Mouse (Mus musculus): ENCODE results near the gene Cp. TPM values are rescaled to one million over a fixed set of nuclear protein-coding genes. Genes with fewer than 3 reads are reported as not detected.

The Cp gene
- polyA plus RNA-seq, 1 experiment from 2014 or later = 7.2 TPM

DNA sequence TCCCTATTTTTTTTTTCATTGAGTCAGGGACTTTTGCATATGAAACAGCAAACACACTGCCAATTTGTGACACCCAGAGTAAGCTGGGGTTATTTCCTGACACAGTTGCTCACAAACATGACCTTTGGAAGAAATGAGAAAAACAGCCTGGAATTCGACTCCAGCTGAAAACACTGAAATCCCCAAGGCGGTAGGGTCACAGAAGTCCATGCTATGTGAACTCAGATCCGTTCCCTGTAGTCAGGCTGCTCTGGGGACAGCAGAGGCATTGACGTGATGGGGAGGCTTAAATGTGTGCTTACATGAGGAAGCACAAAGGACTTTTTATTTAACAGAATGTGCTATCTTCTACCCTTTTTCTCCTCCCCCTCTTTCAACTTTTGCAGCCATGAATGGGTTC is 21.6 kb downstream of the Cp start:
- Histone ChIP-seq H3K27me3 (ENCODE audit: low read depth, poor library complexity, severe bottlenecking) (no peaks in the 10 kb centered on the region), H3K9me3 (replicated peaks) (no peaks in the 10 kb centered on the region), H3K4me3 (no peak overlapping the region), H3K4me1 (no peaks in the 10 kb centered on the region), H3K27ac (replicated peaks) (no peak overlapping the region), H3K36me3 (no peaks in the 10 kb centered on the region)
- 55% methylated on average over 4 of the region's 4 CpGs for WGBS
- DNase-seq (ENCODE audit: low spot score) = no peak

GRCm38 (mm10) chr3:19981156-19981555 is 24.3 kb downstream of the Cp start:
- DNase-seq (ENCODE audit: low spot score) = no peak
- WGBS = 88% methylated on average over 2 of the region's 2 CpGs
- no peaks in the 10 kb centered on the region for H3K27me3 ChIP-seq (ENCODE audit: low read depth, poor library complexity, severe bottlenecking)

GRCm38 (mm10) chr3:19982846-19983245 is 26.0 kb downstream of the Cp start:
- Histone ChIP-seq H3K4me1 (no peaks in the 10 kb centered on the region), H3K27me3 (ENCODE audit: low read depth, poor library complexity, severe bottlenecking) (no peaks in the 10 kb centered on the region), H3K27ac (replicated peaks) (no peak overlapping the region), H3K36me3 (no peaks in the 10 kb centered on the region), H3K9me3 (replicated peaks) (no peaks in the 10 kb centered on the region), H3K4me3 (no peak overlapping the region)
- DNase-seq (ENCODE audit: low spot score) = no peak

More at GRCm38 (mm10) chr3:19981156-19981555, 24.3 kb downstream of the Cp start:
- H3K4me1 ChIP-seq = no peaks in the 10 kb centered on the region
- H3K9me3 ChIP-seq (replicated peaks) = no peaks in the 10 kb centered on the region
- no peak overlapping the region for H3K4me3 ChIP-seq
- H3K36me3 ChIP-seq = no peaks in the 10 kb centered on the region
- H3K27ac ChIP-seq (replicated peaks) = no peak overlapping the region

GRCm38 (mm10) chr3:19986123-19986522 is 29.3 kb downstream of the Cp start:
- 20% methylated on average over 3 of the region's 3 CpGs for WGBS
- H3K36me3 ChIP-seq = no peaks in the 10 kb centered on the region
- H3K4me3 ChIP-seq = no peak overlapping the region
- no peak overlapping the region for H3K27ac ChIP-seq (replicated peaks)
- no peaks in the 10 kb centered on the region for H3K4me1 ChIP-seq
- H3K27me3 ChIP-seq (ENCODE audit: low read depth, poor library complexity, severe bottlenecking) = no peaks in the 10 kb centered on the region
- DNase-seq (ENCODE audit: low spot score) = no peak
- no peaks in the 10 kb centered on the region for H3K9me3 ChIP-seq (replicated peaks)

DNA sequence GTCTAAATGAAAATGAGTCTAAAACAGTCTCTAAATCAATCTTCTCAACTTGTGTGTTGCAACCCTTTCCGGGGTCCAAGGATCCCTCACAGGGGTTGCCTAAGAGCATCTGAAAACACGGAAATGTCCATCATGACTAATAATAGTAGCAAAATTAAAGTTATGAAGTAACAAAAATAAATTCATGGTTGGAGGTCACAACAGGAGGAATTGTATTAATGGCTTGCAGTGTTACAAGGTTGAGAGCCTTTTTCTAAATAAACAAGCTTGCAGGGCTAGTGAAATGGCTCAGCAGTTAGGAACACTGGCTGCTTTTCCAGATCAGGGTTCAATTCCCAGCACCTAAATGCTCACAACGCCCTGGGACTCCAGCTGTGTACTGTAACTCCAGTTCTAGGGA is 33.2 kb downstream of the Cp start:
- no peak for DNase-seq (ENCODE audit: low spot score)
- no peaks in the 10 kb centered on the region for H3K9me3 ChIP-seq (replicated peaks)
- H3K4me3 ChIP-seq = no peak overlapping the region
- H3K36me3 ChIP-seq = 0 out of 2 replicates have a peak, but pooled peaks cover under 1% of the 10 kb centered on the region
- H3K27me3 ChIP-seq (ENCODE audit: low read depth, poor library complexity, severe bottlenecking) = no peaks in the 10 kb centered on the region
- whole genome bisulfite sequencing = 86% methylated on average over 3 of the region's 3 CpGs
- no peaks in the 10 kb centered on the region for H3K4me1 ChIP-seq
- no peak overlapping the region for H3K27ac ChIP-seq (replicated peaks)

DNA sequence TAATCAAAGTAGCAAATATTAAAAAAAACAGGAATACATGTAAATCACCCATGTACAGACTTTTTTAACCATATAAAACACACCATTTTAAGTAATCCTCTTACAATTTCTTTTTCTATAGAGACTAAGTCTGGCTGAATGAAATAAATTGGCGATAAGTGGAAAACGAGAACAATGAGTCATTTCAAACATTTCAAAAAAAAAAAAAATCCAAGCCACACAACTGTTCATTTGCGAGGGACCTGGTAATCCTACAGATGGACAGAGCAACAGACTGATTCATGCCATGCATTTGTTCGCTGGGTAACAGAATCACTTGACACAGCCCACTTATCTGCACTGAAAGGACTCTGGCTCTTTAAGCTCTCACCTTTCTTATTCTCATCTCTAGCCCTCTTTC is 35.5 kb downstream of the Cp start:
- DNase-seq (ENCODE audit: low spot score) = no peak
- WGBS = 81% methylated on average over 4 of the region's 4 CpGs
- Histone ChIP-seq H3K9me3 (replicated peaks) (no peaks in the 10 kb centered on the region), H3K27ac (replicated peaks) (no peak overlapping the region), H3K4me3 (no peak overlapping the region), H3K4me1 (no peaks in the 10 kb centered on the region), H3K27me3 (ENCODE audit: low read depth, poor library complexity, severe bottlenecking) (no peaks in the 10 kb centered on the region), H3K36me3 (peaks cover 12% of the 10 kb centered on the region)

DNA sequence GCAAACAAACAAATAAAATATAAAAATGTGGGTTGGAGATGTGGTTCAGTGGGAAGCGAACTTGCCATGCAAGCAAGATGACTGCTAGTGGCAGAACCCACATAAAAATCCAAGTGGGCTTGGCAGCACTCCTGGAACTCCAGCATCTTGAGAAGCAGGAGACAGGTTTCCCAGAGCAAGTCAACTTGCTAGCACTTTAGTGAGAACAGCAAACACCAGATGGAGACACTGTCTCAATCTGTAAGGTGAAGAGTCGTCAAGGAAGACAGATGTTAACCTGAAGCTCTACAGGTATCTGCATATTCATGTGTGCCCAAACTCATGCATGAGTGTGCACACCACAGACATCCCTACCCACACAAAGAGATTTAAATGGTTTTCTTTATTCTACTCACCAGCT is 42.7 kb downstream of the Cp start:
- 89% methylated on average over 2 of the region's 2 CpGs for WGBS
- Histone ChIP-seq H3K9me3 (replicated peaks) (no peaks in the 10 kb centered on the region), H3K4me1 (no peaks in the 10 kb centered on the region), H3K4me3 (no peak overlapping the region), H3K27ac (replicated peaks) (no peak overlapping the region), H3K27me3 (ENCODE audit: low read depth, poor library complexity, severe bottlenecking) (no peaks in the 10 kb centered on the region), H3K36me3 (peaks cover 47% of the 10 kb centered on the region)
- no peak for DNase-seq (ENCODE audit: low spot score)

- Histone ChIP-seq H3K27ac (replicated peaks) (no peak overlapping the region), H3K9me3 (replicated peaks) (no peaks in the 10 kb centered on the region), H3K4me3 (no peak overlapping the region), H3K27me3 (ENCODE audit: low read depth, poor library complexity, severe bottlenecking) (no peaks in the 10 kb centered on the region), H3K4me1 (no peaks in the 10 kb centered on the region), H3K36me3 (peaks cover 44% of the 10 kb centered on the region)
- 66% methylated on average over 4 of the region's 4 CpGs for WGBS
- DNase-seq (ENCODE audit: low spot score) = no peak
Measured at GRCm38 (mm10) chr3:20000806-20001205, 44.0 kb downstream of the Cp start.

DNA sequence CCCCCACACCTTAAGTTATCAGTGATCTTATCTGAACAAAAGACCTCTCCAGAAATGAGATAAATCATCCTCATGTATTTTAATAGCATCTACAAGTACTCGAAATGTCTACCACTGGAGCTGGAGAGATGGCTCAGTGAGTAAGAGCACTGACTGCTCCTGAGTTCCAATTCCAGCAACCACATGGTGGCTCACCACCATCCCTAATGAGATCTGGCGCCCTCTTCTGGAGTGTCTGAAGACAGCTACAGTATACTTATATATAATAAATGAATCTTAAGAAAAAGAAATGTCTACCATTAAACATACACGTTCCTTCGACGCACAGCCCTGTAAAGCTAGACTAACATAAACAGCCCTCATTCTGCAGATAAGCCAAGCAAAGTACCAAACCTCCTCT is 45.9 kb downstream of the Cp start:
- no peak for DNase-seq (ENCODE audit: low spot score)
- 77% methylated on average over 5 of the region's 5 CpGs for whole genome bisulfite sequencing

DNA sequence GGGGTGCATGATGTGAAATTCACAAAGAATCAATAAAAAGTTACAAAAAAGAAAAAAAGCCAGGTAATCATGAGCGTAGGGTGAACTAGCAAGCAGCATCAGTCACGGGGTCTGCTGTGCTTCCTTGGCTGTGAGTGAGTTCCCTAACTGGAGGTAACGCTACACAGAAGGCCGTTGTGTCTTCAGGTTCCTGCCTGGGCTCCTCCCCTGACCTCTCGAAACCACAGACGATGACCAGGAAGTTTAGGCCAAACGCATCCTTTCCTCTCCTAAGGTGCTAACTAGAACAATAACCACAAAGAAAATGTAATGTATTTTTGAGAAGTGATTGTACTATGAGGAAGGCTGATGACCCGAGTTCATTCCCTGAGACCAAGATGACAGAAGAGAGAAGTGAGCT is 47.6 kb downstream of the Cp start:
- Histone ChIP-seq H3K36me3 (peaks cover 36% of the 10 kb centered on the region), H3K27me3 (ENCODE audit: low read depth, poor library complexity, severe bottlenecking) (no peaks in the 10 kb centered on the region), H3K27ac (replicated peaks) (no peak overlapping the region), H3K4me3 (no peak overlapping the region), H3K9me3 (replicated peaks) (no peaks in the 10 kb centered on the region), H3K4me1 (no peaks in the 10 kb centered on the region)
- 92% methylated on average over 8 of the region's 8 CpGs for WGBS
- DNase-seq (ENCODE audit: low spot score) = no peak

More for the DNA sequence above, 45.9 kb downstream of the Cp start:
- Histone ChIP-seq H3K27me3 (ENCODE audit: low read depth, poor library complexity, severe bottlenecking) (no peaks in the 10 kb centered on the region), H3K4me1 (no peaks in the 10 kb centered on the region), H3K27ac (replicated peaks) (no peak overlapping the region), H3K4me3 (no peak overlapping the region), H3K9me3 (replicated peaks) (no peaks in the 10 kb centered on the region), H3K36me3 (peaks cover 35% of the 10 kb centered on the region)

DNA sequence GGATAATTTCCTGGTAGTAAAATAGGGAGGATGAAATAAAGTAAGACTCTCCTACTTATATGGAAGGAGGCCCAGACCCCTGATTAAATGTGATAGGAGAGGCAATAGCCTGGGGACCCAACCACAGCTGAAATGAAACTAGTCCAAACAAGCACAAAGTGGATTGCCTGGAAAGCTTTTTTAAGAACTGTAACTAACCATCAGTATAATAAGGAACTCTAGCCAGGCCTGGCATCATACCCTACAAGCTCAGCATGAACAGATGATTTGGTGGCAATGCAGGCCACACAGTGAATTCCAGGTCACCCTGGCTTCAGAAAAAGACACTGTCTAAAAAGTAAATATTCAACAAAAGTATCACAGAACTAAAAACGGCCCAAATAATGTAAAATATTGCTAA is 48.8 kb downstream of the Cp start:
- H3K27ac ChIP-seq (replicated peaks) = no peak overlapping the region
- no peaks in the 10 kb centered on the region for H3K27me3 ChIP-seq (ENCODE audit: low read depth, poor library complexity, severe bottlenecking)
- peaks cover 34% of the 10 kb centered on the region for H3K36me3 ChIP-seq
- no peak overlapping the region for H3K4me3 ChIP-seq
- no peaks in the 10 kb centered on the region for H3K9me3 ChIP-seq (replicated peaks)
- DNase-seq (ENCODE audit: low spot score) = no peak
- 77% methylated on average over 1 of the region's 1 CpGs for WGBS
- H3K4me1 ChIP-seq = no peaks in the 10 kb centered on the region

- no peak for DNase-seq (ENCODE audit: low spot score)
- no peaks in the 10 kb centered on the region for H3K4me1 ChIP-seq
- H3K36me3 ChIP-seq = peaks cover 23% of the 10 kb centered on the region
- no peaks in the 10 kb centered on the region for H3K9me3 ChIP-seq (replicated peaks)
- H3K27me3 ChIP-seq (ENCODE audit: low read depth, poor library complexity, severe bottlenecking) = no peaks in the 10 kb centered on the region
- H3K4me3 ChIP-seq = no peak overlapping the region
- H3K27ac ChIP-seq (replicated peaks) = no peak overlapping the region
- WGBS = 94% methylated on average over 4 of the region's 4 CpGs
Measured at GRCm38 (mm10) chr3:20007275-20007674, 50.4 kb downstream of the Cp start.

- DNase-seq (ENCODE audit: low spot score) = no peak
- WGBS = 94% methylated on average over 5 of the region's 5 CpGs
- no peaks in the 10 kb centered on the region for H3K9me3 ChIP-seq (replicated peaks)
Measured at GRCm38 (mm10) chr3:20007759-20008158, 50.9 kb downstream of the Cp start.

DNA sequence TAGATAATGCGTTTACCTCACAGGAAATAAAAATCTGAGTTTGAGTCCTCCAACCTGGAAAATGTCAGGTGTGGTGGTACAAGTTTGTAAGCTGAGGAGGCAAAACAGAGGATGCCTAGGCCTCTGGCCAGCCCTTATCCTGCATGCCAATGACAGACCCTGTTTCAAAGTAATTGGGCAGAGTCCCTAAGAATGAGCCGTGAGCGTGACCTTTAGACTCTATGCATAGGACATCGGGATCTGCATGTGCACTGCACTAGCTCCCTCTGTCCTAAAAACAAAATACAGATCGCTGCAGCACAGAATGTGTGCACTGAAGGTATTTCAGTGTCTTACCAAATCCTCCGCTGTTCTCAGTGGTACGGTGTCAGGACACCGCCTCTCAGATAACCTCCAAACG is 53.6 kb downstream of the Cp start:
- H3K27ac ChIP-seq (replicated peaks) = no peak overlapping the region
- H3K9me3 ChIP-seq (replicated peaks) = no peaks in the 10 kb centered on the region
- no peaks in the 10 kb centered on the region for H3K27me3 ChIP-seq (ENCODE audit: low read depth, poor library complexity, severe bottlenecking)
- H3K36me3 ChIP-seq = peaks cover 21% of the 10 kb centered on the region
- WGBS = 87% methylated on average over 9 of the region's 9 CpGs
- no peak overlapping the region for H3K4me3 ChIP-seq
- DNase-seq (ENCODE audit: low spot score) = no peak
- H3K4me1 ChIP-seq = no peaks in the 10 kb centered on the region

More at GRCm38 (mm10) chr3:20007759-20008158, 50.9 kb downstream of the Cp start:
- no peaks in the 10 kb centered on the region for H3K27me3 ChIP-seq (ENCODE audit: low read depth, poor library complexity, severe bottlenecking)
- no peak overlapping the region for H3K27ac ChIP-seq (replicated peaks)
- H3K36me3 ChIP-seq = peaks cover 19% of the 10 kb centered on the region
- no peak overlapping the region for H3K4me3 ChIP-seq
- no peaks in the 10 kb centered on the region for H3K4me1 ChIP-seq

All from midbrain, embryonic 10.5 days (tissue).